Comparison of ENCODE assay signal across 15 mouse cellular contexts in genomic region chr15:59936486-59936885, GRCm38 (mm10).
DNase-seq lines count a peak whose midpoint lies in the region; ATAC-seq and TF ChIP-seq lines count a peak whose summit lies in the region.
"Had no signal": no experiment of that assay in that cellular context is flagged by ENCODE, and none has a peak within 500 bp of the region (broad histone marks: within the 10 kb centered on the region; RNA-seq: fewer than 3 reads in every experiment).

No protein-coding gene starts in this region.

- no peak for ATAC-seq in kidney, postnatal 0 days (replicated peaks; ENCODE audit: low FRiP score, low read depth)
- ATAC-seq in midbrain, embryonic 13.5 days: no peak
- ATAC-seq in midbrain, embryonic 11.5 days (ENCODE audit: low FRiP score): no peak

- H3K27ac ChIP-seq in cerebellum, adult 2 months (ENCODE audit: insufficient read depth, low read length): no peak overlapping the region
- no peak overlapping the region for H3K27ac ChIP-seq in kidney, postnatal 0 days
- H3K27ac ChIP-seq in midbrain, embryonic 13.5 days: 0 out of 2 replicates have a peak overlapping the region, but pooled peaks have one; percentile 3
- no peak overlapping the region for H3K27ac ChIP-seq in midbrain, embryonic 11.5 days (ENCODE audit: low read depth, low read length)
- H3K27ac ChIP-seq: embryonic facial prominence, embryonic 12.5 days; heart, embryonic 15.5 days; liver, embryonic 14.5 days; stomach, embryonic 15.5 days had no signal

- H3K9me3 ChIP-seq in kidney, postnatal 0 days (replicated peaks; ENCODE audit: low read length): no peaks in the 10 kb centered on the region
- H3K9me3 ChIP-seq in midbrain, embryonic 13.5 days: 0 out of 2 replicates have a peak, but pooled peaks cover 4% of the 10 kb centered on the region
- H3K9me3 ChIP-seq in midbrain, embryonic 11.5 days (ENCODE audit: control insufficient read depth, low read length): no peaks in the 10 kb centered on the region
- H3K9me3 ChIP-seq: heart, embryonic 15.5 days; stomach, embryonic 15.5 days had no signal

- H3K4me3 ChIP-seq in cerebellum, adult 2 months (replicated peaks; ENCODE audit: insufficient read depth, low read depth, low read length): no peak overlapping the region
- no peak overlapping the region for H3K4me3 ChIP-seq in kidney, postnatal 0 days (replicated peaks; ENCODE audit: low read depth, low read length)
- H3K4me3 ChIP-seq in midbrain, embryonic 13.5 days (replicated peaks): no peak overlapping the region
- H3K4me3 ChIP-seq in midbrain, embryonic 11.5 days (ENCODE audit: low read depth, low read length): no peak overlapping the region
- H3K4me3 ChIP-seq: embryonic facial prominence, embryonic 12.5 days; heart, embryonic 15.5 days; stomach, embryonic 15.5 days had no signal

- peak; percentile 40 to 53 for DNase-seq in cerebellum, postnatal 14 days
- no peak for DNase-seq in cerebellum, adult 2 months
- DNase-seq in kidney, postnatal 0 days (ENCODE audit: low spot score): peak; percentile 16
- DNase-seq in kidney, postnatal 14 days: no peak
- no peak for DNase-seq in midbrain, embryonic 11.5 days (ENCODE audit: low spot score, missing footprints)
- DNase-seq in lung, postnatal 36 days: peak; percentile 14
- no peak for DNase-seq in testis, postnatal 14 days (ENCODE audit: low spot score)
- DNase-seq: cerebellum, adult 9-11 months; gastrocnemius, postnatal 36 days; thymus, postnatal 25 days had no signal

- no peaks in the 10 kb centered on the region for H3K36me3 ChIP-seq in kidney, postnatal 0 days (ENCODE audit: insufficient read depth, low read length)
- no peaks in the 10 kb centered on the region for H3K36me3 ChIP-seq in midbrain, embryonic 13.5 days
- H3K36me3 ChIP-seq in midbrain, embryonic 11.5 days (ENCODE audit: control insufficient read depth, insufficient read depth, low read length): no peaks in the 10 kb centered on the region
- H3K36me3 ChIP-seq: embryonic facial prominence, embryonic 12.5 days; heart, embryonic 15.5 days; stomach, embryonic 15.5 days had no signal

- no peak overlapping the region for H3K4me2 ChIP-seq in kidney, postnatal 0 days (ENCODE audit: low read length)
- no peak overlapping the region for H3K4me2 ChIP-seq in midbrain, embryonic 13.5 days (replicated peaks)
- no peak overlapping the region for H3K4me2 ChIP-seq in midbrain, embryonic 11.5 days
- H3K4me2 ChIP-seq: embryonic facial prominence, embryonic 12.5 days; heart, embryonic 15.5 days; stomach, embryonic 15.5 days had no signal

- WGBS in cerebellum, adult 2 months: 3% methylated on average over 5 of the region's 5 CpGs
- WGBS in kidney, postnatal 0 days: 34% methylated on average over 5 of the region's 5 CpGs
- 36% methylated on average over 5 of the region's 5 CpGs for WGBS in midbrain, embryonic 13.5 days
- WGBS in midbrain, embryonic 11.5 days: 55% methylated on average over 5 of the region's 5 CpGs

- no peaks in the 10 kb centered on the region for H3K4me1 ChIP-seq in cerebellum, adult 2 months (ENCODE audit: control insufficient read depth, insufficient read depth, low read length)
- H3K4me1 ChIP-seq in kidney, postnatal 0 days (replicated peaks; ENCODE audit: insufficient read depth, low read length): no peaks in the 10 kb centered on the region
- peaks cover 8% of the 10 kb centered on the region; the same call in 1 of the 2 replicates for H3K4me1 ChIP-seq in midbrain, embryonic 13.5 days (replicated peaks)
- no peaks in the 10 kb centered on the region for H3K4me1 ChIP-seq in midbrain, embryonic 11.5 days (ENCODE audit: control insufficient read depth, insufficient read depth, low read length)
- H3K4me1 ChIP-seq: embryonic facial prominence, embryonic 12.5 days; heart, embryonic 15.5 days had no signal

- no peaks in the 10 kb centered on the region for H3K27me3 ChIP-seq in cerebellum, adult 2 months (ENCODE audit: control insufficient read depth, insufficient read depth, low read length)
- H3K27me3 ChIP-seq in kidney, postnatal 0 days (ENCODE audit: insufficient read depth, low read length): no peaks in the 10 kb centered on the region
- H3K27me3 ChIP-seq in midbrain, embryonic 13.5 days: no peaks in the 10 kb centered on the region
- no peaks in the 10 kb centered on the region for H3K27me3 ChIP-seq in midbrain, embryonic 11.5 days (ENCODE audit: control insufficient read depth, insufficient read depth, low read length)
- H3K27me3 ChIP-seq: embryonic facial prominence, embryonic 12.5 days; heart, embryonic 15.5 days; stomach, embryonic 15.5 days had no signal

- H3K9ac ChIP-seq in kidney, postnatal 0 days (ENCODE audit: low read depth, low read length): no peak overlapping the region
- H3K9ac ChIP-seq in midbrain, embryonic 13.5 days (replicated peaks): no peak overlapping the region
- no peak overlapping the region for H3K9ac ChIP-seq in midbrain, embryonic 11.5 days (ENCODE audit: low read length)
- H3K9ac ChIP-seq: embryonic facial prominence, embryonic 12.5 days; heart, embryonic 15.5 days; liver, embryonic 14.5 days; stomach, embryonic 15.5 days had no signal

- no peak for TF ChIP-seq POLR2A in cerebellum, adult 2 months (IDR thresholded peaks at IDR 0.05; ENCODE audit: borderline replicate concordance, insufficient read depth, low read length)

- no peak for TF ChIP-seq CTCF in cerebellum, adult 2 months (IDR thresholded peaks at IDR 0.05; ENCODE audit: borderline replicate concordance, insufficient read depth, low read depth, low read length)
- TF ChIP-seq CTCF in kidney, postnatal 0 days (IDR thresholded peaks at IDR 0.05; ENCODE audit: low read depth): no peak

Comparison
In these comparisons a context has a peak if more than half of its experiments do, and no peak if none do; other contexts are left out.
1. DNase-seq: peak in cerebellum, postnatal 14 days (2 of 2), kidney, postnatal 0 days (single experiment) and lung, postnatal 36 days (single experiment); none in cerebellum, adult 2 months (0 of 2), kidney, postnatal 14 days (single experiment), midbrain, embryonic 11.5 days (single experiment) and testis, postnatal 14 days (single experiment).